Mouse (Mus musculus) forebrain, postnatal 0 days (tissue): Measurements from ENCODE around the gene Catsperb. TPM values are rescaled to one million over a fixed set of nuclear protein-coding genes. Genes with fewer than 3 reads are reported as not detected.

ENCODE experiments used
- ATAC-seq: fragments of 200-750 bp; cut with Nextera tagmentation; 2 replicates; pipeline ENCODE4 v1.8.0; 2017; ENCODE audit warnings: mild to moderate bottlenecking, moderate library complexity
- DNase-seq: peaks from one replicate; pipeline ENCODE4 v3.0.0-alpha.2; 2015
- H3K27ac ChIP-seq: fragments of 300-500 bp; sonication (generic); 2 replicates; pipeline ENCODE4 v1.5.1; 2014; ENCODE audit warnings: low read depth, mild to moderate bottlenecking, antibody characterized with exemption, low read length, moderate library complexity, mixed read lengths
- H3K27me3 ChIP-seq: fragments of 300-500 bp; sonication (generic); 2 replicates; pipeline ENCODE4 v1.6.1; 2014; ENCODE audit warnings: mild to moderate bottlenecking, low read length, mixed read lengths; ENCODE audit not compliant: insufficient read depth
- H3K36me3 ChIP-seq: fragments of 300-500 bp; sonication (generic); 2 replicates; pipeline ENCODE4 v1.6.1; 2014; ENCODE audit warnings: mild to moderate bottlenecking, moderate library complexity; ENCODE audit not compliant: insufficient read depth
- H3K4me1 ChIP-seq: fragments of 300-500 bp; sonication (generic); 2 replicates; pipeline ENCODE4 v1.6.1; 2014; ENCODE audit warnings: antibody characterized with exemption; ENCODE audit not compliant: insufficient read depth
- H3K4me2 ChIP-seq: fragments of 300-500 bp; sonication (generic); 2 replicates; pipeline ENCODE4 v1.6.1; 2014; ENCODE audit warnings: low read depth, mild to moderate bottlenecking, moderate library complexity
- H3K4me3 ChIP-seq: fragments of 300-500 bp; sonication (generic); 2 replicates; pipeline ENCODE4 v1.5.1; 2014; ENCODE audit warnings: low read depth, low read length, mixed read lengths
- H3K9ac ChIP-seq: fragments of 300-500 bp; sonication (generic); 2 replicates; pipeline ENCODE4 v1.6.1; 2014; ENCODE audit warnings: mild to moderate bottlenecking
- H3K9me3 ChIP-seq: fragments of 300-500 bp; sonication (generic); 2 replicates; pipeline ENCODE4 v1.6.1; 2016; ENCODE audit warnings: low read length
- CTCF ChIP-seq: sonication (generic); IDR thresholded peaks from 2 replicates; pipeline ENCODE4 v1.5.1; 2016; ENCODE audit warnings: antibody characterized with exemption, control low read depth, low read depth
- WGBS: fragments of 180-500 bp; shearing (Covaris S2); extraction: QIAGEN DNeasy Blood & Tissue Kit; methylation state at CpG from one replicate; pipeline ENCODE4 v1.1.7; 2014; 5-methylcytosine and 5-hydroxymethylcytosine counted together
- microRNA-seq, 2 experiments: library from miRNA; unstranded; fragments of <30 nt; microRNA quantifications; one replicate each; pipeline ENCODE4; 2016
- polyA plus RNA-seq: library from polyadenylated mRNA; unstranded; fragments of >200 nt; fragmentation: Nextera tagmentation; extraction: Ambion mirVana; gene quantifications from 2 replicates; pipeline ENCODE4 v1.2.1, GENCODE M21; 2015
- total RNA-seq: library from RNA; depleted of rRNA; stranded (reverse); fragments of >200 nt; gene quantifications from 2 replicates; pipeline ENCODE4 v1.2.3, GENCODE M21; 2014

Catsperb gene
- total and polyA plus RNA-seq, 2 experiments from 2014 or later = not detected

GRCm38 (mm10) chr12:101633137-101633536, 228.7 kb downstream of the Catsperb start:
- no peaks in the 10 kb centered on the region for H3K9me3 ChIP-seq
- no peak overlapping the region for H3K4me2 ChIP-seq
- no peak for TF ChIP-seq CTCF
- ATAC-seq (no peak), DNase-seq (no peak)
- H3K4me3 ChIP-seq = no peak overlapping the region
- no peak overlapping the region for H3K9ac ChIP-seq
- H3K27ac ChIP-seq = no peak overlapping the region
- WGBS = 93% methylated on average over 1 of the region's 1 CpGs
- H3K27me3 ChIP-seq = no peaks in the 10 kb centered on the region
- no peaks in the 10 kb centered on the region for H3K4me1 ChIP-seq
- no peaks in the 10 kb centered on the region for H3K36me3 ChIP-seq

GRCm38 (mm10) chr12:101667502-101667901, 263.0 kb downstream of the Catsperb start:
- Histone ChIP-seq H3K27me3 (no peaks in the 10 kb centered on the region), H3K36me3 (no peaks in the 10 kb centered on the region), H3K4me2 (no peak overlapping the region), H3K4me1 (no peaks in the 10 kb centered on the region), H3K9me3 (no peaks in the 10 kb centered on the region), H3K4me3 (no peak overlapping the region), H3K9ac (no peak overlapping the region), H3K27ac (no peak overlapping the region)
- 90% methylated on average over 2 of the region's 2 CpGs for WGBS
- DNase-seq = no peak
- TF ChIP-seq CTCF = no peak
- ATAC-seq = no peak

Small RNA genes lying within 50 kb of the gene (microRNA-seq; reads per million reads assigned to microRNA genes)
- gene Gm24542 = 0 reads per million in 2 experiments
